Comparison of ENCODE assay signal across 13 mouse cellular contexts in the genomic region with DNA sequence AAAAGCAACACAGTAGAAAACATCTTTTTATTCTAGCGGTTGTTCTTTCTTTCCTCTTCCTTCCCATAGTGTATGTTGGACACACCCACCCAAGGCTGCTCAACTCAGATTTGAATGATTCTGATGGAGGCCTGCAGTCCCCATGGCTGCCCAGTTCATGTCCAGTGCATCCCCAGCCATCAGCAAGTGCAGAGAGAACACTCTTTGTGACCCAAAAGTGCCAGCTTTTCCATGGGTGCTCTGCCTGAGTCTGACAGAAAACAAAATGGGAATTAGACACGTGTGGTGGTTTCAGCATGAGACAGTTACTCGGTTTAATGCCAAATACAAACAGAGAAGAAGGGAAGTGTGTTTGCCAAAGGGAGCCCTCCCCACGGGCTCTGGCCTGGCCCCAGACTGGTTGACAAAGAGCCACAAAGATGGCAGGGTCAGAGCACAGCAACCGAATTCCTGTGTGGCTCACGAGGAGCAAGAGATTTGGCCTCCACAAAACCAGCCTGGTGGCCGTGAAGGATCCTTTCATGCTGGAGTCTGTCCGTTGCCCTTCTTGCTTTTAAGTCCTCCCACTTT.
A peak's percentile ranks its signal among the peaks of the same experiment; 100 is the strongest.
DNase-seq lines count a peak whose midpoint lies in the region; ATAC-seq lines count a peak whose summit lies in the region.
"Had no signal": no experiment of that assay in that cellular context is flagged by ENCODE, and none has a peak within 500 bp of the region (broad histone marks: within the 10 kb centered on the region; RNA-seq: fewer than 3 reads in every experiment).

No protein-coding gene starts in this region.

- DNase-seq in hindbrain, embryonic 14.5 days (ENCODE audit: low spot score): no peak
- no peak for DNase-seq in hindbrain, embryonic 11.5 days (ENCODE audit: low spot score)
- peak; percentile 13 for DNase-seq in right cerebral cortex, adult 18-20 months
- no peak for DNase-seq in right cerebral cortex, postnatal 36 days (ENCODE audit: low spot score in 2 of 2)
- DNase-seq in cerebellum, adult 8-10 months: peak; percentile 40
- DNase-seq in telencephalon, adult 2 months (ENCODE audit: low read depth, low spot score): peak; percentile 15
- DNase-seq in lung, postnatal 10 days: no peak
- DNase-seq: lung, postnatal 4 days; thymus, adult 18-20 months had no signal

- H3K4me2 ChIP-seq in hindbrain, embryonic 14.5 days (replicated peaks): no peak overlapping the region
- H3K4me2 ChIP-seq in hindbrain, embryonic 11.5 days (replicated peaks; ENCODE audit: low read depth, low read length): no peak overlapping the region
- H3K4me2 ChIP-seq: heart, embryonic 13.5 days; kidney, embryonic 15.5 days; liver, embryonic 15.5 days; neural tube, embryonic 15.5 days had no signal

- peaks cover 19% of the 10 kb centered on the region; the same call in 1 of the 2 replicates for H3K4me1 ChIP-seq in hindbrain, embryonic 14.5 days (replicated peaks; ENCODE audit: control insufficient read depth, insufficient read depth, low read length)
- peaks cover 5% of the 10 kb centered on the region; the same call in 1 of the 2 replicates for H3K4me1 ChIP-seq in hindbrain, embryonic 11.5 days (replicated peaks; ENCODE audit: control insufficient read depth, insufficient read depth, low read length)
- H3K4me1 ChIP-seq: liver, embryonic 15.5 days had no signal

- no peak overlapping the region for H3K4me3 ChIP-seq in hindbrain, embryonic 14.5 days (replicated peaks; ENCODE audit: low read length)
- no peak overlapping the region for H3K4me3 ChIP-seq in hindbrain, embryonic 11.5 days (ENCODE audit: low read depth, low read length)
- H3K4me3 ChIP-seq: heart, embryonic 13.5 days; kidney, embryonic 15.5 days; liver, embryonic 15.5 days; neural tube, embryonic 15.5 days had no signal

- 56% methylated on average over 8 of the region's 8 CpGs for WGBS in hindbrain, embryonic 14.5 days
- 62% methylated on average over 8 of the region's 8 CpGs for WGBS in hindbrain, embryonic 11.5 days

- ATAC-seq in hindbrain, embryonic 14.5 days (ENCODE audit: low FRiP score): peak; percentile 39; the same call in 1 of the 2 replicates
- no peak for ATAC-seq in hindbrain, embryonic 11.5 days (ENCODE audit: low FRiP score)

- peaks cover 31% of the 10 kb centered on the region for H3K27me3 ChIP-seq in hindbrain, embryonic 14.5 days (ENCODE audit: control insufficient read depth, insufficient read depth, low read length)
- peaks cover 3% of the 10 kb centered on the region; the same call in 1 of the 2 replicates for H3K27me3 ChIP-seq in hindbrain, embryonic 11.5 days (ENCODE audit: control insufficient read depth, insufficient read depth, low read length)

- no peaks in the 10 kb centered on the region for H3K9me3 ChIP-seq in hindbrain, embryonic 14.5 days (ENCODE audit: control insufficient read depth, low read length)
- H3K9me3 ChIP-seq in hindbrain, embryonic 11.5 days (ENCODE audit: control insufficient read depth, low read length): no peaks in the 10 kb centered on the region
- H3K9me3 ChIP-seq: heart, embryonic 13.5 days; kidney, embryonic 15.5 days; liver, embryonic 15.5 days; neural tube, embryonic 15.5 days had no signal

- no peak overlapping the region for H3K9ac ChIP-seq in hindbrain, embryonic 14.5 days
- no peak overlapping the region for H3K9ac ChIP-seq in hindbrain, embryonic 11.5 days (ENCODE audit: low read depth, low read length)
- H3K9ac ChIP-seq: heart, embryonic 13.5 days; kidney, embryonic 15.5 days; liver, embryonic 15.5 days; neural tube, embryonic 15.5 days had no signal

- H3K27ac ChIP-seq in hindbrain, embryonic 14.5 days: no peak overlapping the region
- no peak overlapping the region for H3K27ac ChIP-seq in hindbrain, embryonic 11.5 days (ENCODE audit: low read depth, low read length)
- H3K27ac ChIP-seq: heart, embryonic 13.5 days; kidney, embryonic 15.5 days; liver, embryonic 15.5 days; neural tube, embryonic 15.5 days had no signal

- H3K36me3 ChIP-seq in hindbrain, embryonic 14.5 days (replicated peaks; ENCODE audit: control insufficient read depth, insufficient read depth): no peaks in the 10 kb centered on the region
- H3K36me3 ChIP-seq in hindbrain, embryonic 11.5 days (ENCODE audit: control insufficient read depth, insufficient read depth, low read length): no peaks in the 10 kb centered on the region
- H3K36me3 ChIP-seq: heart, embryonic 13.5 days; kidney, embryonic 15.5 days; liver, embryonic 15.5 days; neural tube, embryonic 15.5 days had no signal

Comparison
In these comparisons a context has a peak if more than half of its experiments do, and no peak if none do; other contexts are left out.
1. DNase-seq: peak in right cerebral cortex, adult 18-20 months (single experiment), cerebellum, adult 8-10 months (single experiment) and telencephalon, adult 2 months (single experiment); none in hindbrain, embryonic 14.5 days (single experiment), hindbrain, embryonic 11.5 days (single experiment), right cerebral cortex, postnatal 36 days (0 of 2) and lung, postnatal 10 days (single experiment).